Mouse (Mus musculus): ENCODE measurements around the gene Zfp13. TPM values are rescaled to one million over a fixed set of nuclear protein-coding genes. Genes with fewer than 3 reads are reported as not detected.
A peak's percentile ranks its signal among the peaks of the same experiment; 100 is the strongest.

Gene Zfp13
- polyA plus RNA-seq, 1 experiment: 3.0 TPM

DNA sequence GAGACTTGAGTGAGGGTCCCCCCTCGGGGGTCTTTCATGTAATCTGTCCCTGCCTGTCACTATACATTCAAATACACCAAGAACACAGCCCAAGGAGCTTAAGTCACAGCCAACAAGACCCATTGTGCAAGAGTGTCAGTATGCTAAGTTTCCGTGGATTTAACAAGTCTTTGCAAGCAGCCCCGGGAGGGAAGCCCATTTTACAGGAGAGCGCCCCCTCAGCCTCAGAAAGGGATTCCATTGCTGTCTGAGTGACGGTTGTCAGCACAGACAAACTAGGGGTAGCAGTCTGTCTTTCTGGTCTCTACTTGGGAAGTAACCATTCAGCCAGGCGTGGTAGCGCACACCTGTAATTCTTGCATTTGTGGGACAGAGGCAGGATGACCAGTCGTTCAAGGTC is 25.2 kb downstream of the Zfp13 start:
- TF ChIP-seq CTCF (IDR thresholded peaks at IDR 0.05; ENCODE audit: borderline replicate concordance, control insufficient read depth, extremely low read depth, insufficient read depth, low read length, poor library complexity) (no peak), POLR2A (IDR thresholded peaks at IDR 0.05; ENCODE audit: control insufficient read depth, extremely low read depth, insufficient read depth, low read length, poor library complexity) (no peak)
- DNase-seq: no peak
- Histone ChIP-seq H3K4me3 (ENCODE audit: control insufficient read depth, insufficient read depth, low read length) (no peak overlapping the region), H3K4me1 (replicated peaks; ENCODE audit: control insufficient read depth, insufficient read depth, low read length) (no peaks in the 10 kb centered on the region), H3K27me3 (ENCODE audit: control insufficient read depth, insufficient read depth, low read length) (no peaks in the 10 kb centered on the region), H3K27ac (ENCODE audit: control insufficient read depth, insufficient read depth, low read length) (no peak overlapping the region), H3K36me3 (ENCODE audit: control insufficient read depth, insufficient read depth, low read length) (no peaks in the 10 kb centered on the region)
- 92% methylated on average over 8 of the region's 8 CpGs for WGBS

DNA sequence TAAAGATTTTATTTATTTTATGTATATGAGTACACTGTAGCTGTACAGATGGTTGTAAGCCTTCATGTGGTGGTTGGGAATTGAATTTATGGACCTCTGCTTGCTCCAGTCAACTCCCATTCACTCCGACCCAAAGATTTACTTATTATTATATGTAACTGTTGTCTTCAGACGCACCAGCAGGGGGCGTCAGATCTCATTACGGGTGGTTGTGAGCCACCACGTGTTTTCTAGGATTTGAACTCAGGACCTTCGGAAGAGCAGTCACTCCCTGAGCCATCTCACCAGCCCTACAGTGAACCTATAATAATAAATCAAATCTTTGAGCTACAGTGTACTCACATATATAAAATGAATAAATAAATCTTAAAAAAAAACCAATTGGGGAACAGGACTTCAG is 27.2 kb downstream of the Zfp13 start:
- 84% methylated on average over 6 of the region's 6 CpGs for WGBS
- Histone ChIP-seq H3K36me3 (ENCODE audit: control insufficient read depth, insufficient read depth, low read length) (no peaks in the 10 kb centered on the region), H3K4me3 (ENCODE audit: control insufficient read depth, insufficient read depth, low read length) (no peak overlapping the region), H3K4me1 (replicated peaks; ENCODE audit: control insufficient read depth, insufficient read depth, low read length) (no peaks in the 10 kb centered on the region), H3K27ac (ENCODE audit: control insufficient read depth, insufficient read depth, low read length) (no peak overlapping the region), H3K27me3 (ENCODE audit: control insufficient read depth, insufficient read depth, low read length) (no peaks in the 10 kb centered on the region)
- TF ChIP-seq CTCF (IDR thresholded peaks at IDR 0.05; ENCODE audit: borderline replicate concordance, control insufficient read depth, extremely low read depth, insufficient read depth, low read length, poor library complexity): no peak
- TF ChIP-seq POLR2A (IDR thresholded peaks at IDR 0.05; ENCODE audit: control insufficient read depth, extremely low read depth, insufficient read depth, low read length, poor library complexity): no peak
- DNase-seq: no peak

DNA sequence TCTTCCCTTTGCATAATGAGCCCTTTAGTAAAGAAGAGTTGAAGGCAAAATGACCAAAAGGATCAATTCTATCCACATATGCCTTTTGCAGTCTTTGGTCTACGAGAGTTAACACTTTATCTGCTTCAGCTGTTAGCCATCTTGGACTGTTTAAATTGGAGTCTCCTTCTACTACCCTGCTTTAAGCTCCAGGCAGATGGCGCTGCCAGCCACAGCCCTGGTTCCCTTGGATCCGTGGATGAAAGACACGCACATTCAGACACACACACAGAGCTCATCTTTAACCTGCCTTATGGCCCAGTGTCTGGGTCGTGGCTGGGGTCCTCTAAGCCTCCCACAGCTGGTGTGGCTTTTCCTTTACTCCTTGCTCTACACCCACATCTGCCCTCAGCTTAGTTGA is 28.2 kb downstream of the Zfp13 start:
- H3K4me3 ChIP-seq (ENCODE audit: control insufficient read depth, insufficient read depth, low read length): no peak overlapping the region
- TF ChIP-seq POLR2A (IDR thresholded peaks at IDR 0.05; ENCODE audit: control insufficient read depth, extremely low read depth, insufficient read depth, low read length, poor library complexity) (no peak), CTCF (IDR thresholded peaks at IDR 0.05; ENCODE audit: borderline replicate concordance, control insufficient read depth, extremely low read depth, insufficient read depth, low read length, poor library complexity) (no peak)

DNA sequence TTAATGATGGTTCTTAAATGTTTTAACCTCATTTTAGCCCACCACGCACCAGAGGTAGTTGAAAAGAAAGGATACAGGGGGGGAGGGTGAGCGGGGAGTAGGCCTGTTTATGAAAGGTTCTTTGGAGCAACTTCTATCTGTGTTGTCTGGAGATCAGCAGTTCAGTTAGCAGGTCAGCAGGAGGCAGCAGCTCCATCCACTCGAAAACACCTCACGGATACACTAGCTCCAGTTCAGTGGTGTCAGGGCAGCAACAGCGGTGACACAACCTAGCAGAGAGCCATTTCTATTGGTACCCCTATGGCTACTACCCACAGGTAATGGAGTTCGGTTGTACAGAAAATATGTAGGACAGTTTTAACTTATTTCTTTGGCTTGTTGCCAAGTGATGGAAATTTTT is 29.3 kb downstream of the Zfp13 start:
- TF ChIP-seq POLR2A (IDR thresholded peaks at IDR 0.05; ENCODE audit: control insufficient read depth, extremely low read depth, insufficient read depth, low read length, poor library complexity): no peak
- TF ChIP-seq CTCF (IDR thresholded peaks at IDR 0.05; ENCODE audit: borderline replicate concordance, control insufficient read depth, extremely low read depth, insufficient read depth, low read length, poor library complexity): 0 out of 2 replicates have a peak, but pooled peaks have one; percentile 35
- Histone ChIP-seq H3K36me3 (ENCODE audit: control insufficient read depth, insufficient read depth, low read length) (no peaks in the 10 kb centered on the region), H3K4me1 (replicated peaks; ENCODE audit: control insufficient read depth, insufficient read depth, low read length) (no peaks in the 10 kb centered on the region), H3K4me3 (ENCODE audit: control insufficient read depth, insufficient read depth, low read length) (no peak overlapping the region), H3K27ac (ENCODE audit: control insufficient read depth, insufficient read depth, low read length) (no peak overlapping the region), H3K27me3 (ENCODE audit: control insufficient read depth, insufficient read depth, low read length) (no peaks in the 10 kb centered on the region)
- WGBS: 28% methylated on average over 6 of the region's 6 CpGs
- peak; percentile 64 for DNase-seq

More for the DNA sequence above, 28.2 kb downstream of the Zfp13 start:
- WGBS: 25% methylated on average over 5 of the region's 5 CpGs
- Histone ChIP-seq H3K27me3 (ENCODE audit: control insufficient read depth, insufficient read depth, low read length) (no peaks in the 10 kb centered on the region), H3K4me1 (replicated peaks; ENCODE audit: control insufficient read depth, insufficient read depth, low read length) (no peaks in the 10 kb centered on the region), H3K36me3 (ENCODE audit: control insufficient read depth, insufficient read depth, low read length) (no peaks in the 10 kb centered on the region), H3K27ac (ENCODE audit: control insufficient read depth, insufficient read depth, low read length) (no peak overlapping the region)
- DNase-seq: no peak

DNA sequence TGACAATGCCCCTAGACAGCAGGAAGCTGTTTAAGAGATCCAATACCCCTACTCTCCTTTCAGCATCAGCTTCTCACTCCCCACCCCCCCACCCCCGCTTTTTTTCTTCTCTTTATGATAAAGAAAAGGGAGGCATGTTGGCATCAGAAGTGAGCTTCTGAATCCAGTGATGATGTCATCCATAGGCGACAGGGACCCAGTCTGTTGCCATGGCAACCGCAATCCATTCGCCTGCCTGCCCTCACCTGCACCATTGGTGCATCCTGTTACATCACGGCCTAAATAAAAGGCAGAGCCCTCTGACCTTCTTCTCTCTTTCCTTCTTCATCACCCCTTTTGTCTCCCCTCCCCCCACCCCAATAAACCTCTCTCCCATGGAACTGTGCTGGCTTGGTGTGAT is 30.9 kb downstream of the Zfp13 start:
- H3K27me3 ChIP-seq (ENCODE audit: control insufficient read depth, insufficient read depth, low read length): no peaks in the 10 kb centered on the region
- WGBS: 83% methylated on average over 5 of the region's 5 CpGs
- H3K36me3 ChIP-seq (ENCODE audit: control insufficient read depth, insufficient read depth, low read length): no peaks in the 10 kb centered on the region
- no peak overlapping the region for H3K27ac ChIP-seq (ENCODE audit: control insufficient read depth, insufficient read depth, low read length)
- no peak overlapping the region for H3K4me3 ChIP-seq (ENCODE audit: control insufficient read depth, insufficient read depth, low read length)
- TF ChIP-seq POLR2A (IDR thresholded peaks at IDR 0.05; ENCODE audit: control insufficient read depth, extremely low read depth, insufficient read depth, low read length, poor library complexity) (no peak), CTCF (IDR thresholded peaks at IDR 0.05; ENCODE audit: borderline replicate concordance, control insufficient read depth, extremely low read depth, insufficient read depth, low read length, poor library complexity) (no peak)
- no peak for DNase-seq
- H3K4me1 ChIP-seq (replicated peaks; ENCODE audit: control insufficient read depth, insufficient read depth, low read length): peaks cover 4% of the 10 kb centered on the region

DNA sequence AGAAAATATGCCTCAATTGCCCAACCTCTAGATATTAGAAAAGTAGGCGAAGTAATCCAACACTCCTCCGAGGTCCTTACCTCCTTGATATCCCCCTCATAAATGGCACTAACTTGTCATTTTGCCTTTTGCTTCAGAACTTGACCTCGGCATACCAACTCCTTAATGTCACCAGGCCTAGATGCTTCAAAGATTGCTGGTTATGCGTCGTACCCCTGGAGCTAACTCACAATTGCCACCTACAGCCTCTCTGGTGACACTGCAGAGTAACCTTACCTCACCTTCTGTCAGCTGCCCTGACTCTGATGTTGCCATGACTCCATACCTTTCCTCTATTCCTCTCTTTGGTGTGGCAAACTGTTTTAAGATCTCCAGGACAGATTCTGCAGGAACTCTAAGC is 32.5 kb downstream of the Zfp13 start:
- TF ChIP-seq POLR2A (IDR thresholded peaks at IDR 0.05; ENCODE audit: control insufficient read depth, extremely low read depth, insufficient read depth, low read length, poor library complexity) (no peak), CTCF (IDR thresholded peaks at IDR 0.05; ENCODE audit: borderline replicate concordance, control insufficient read depth, extremely low read depth, insufficient read depth, low read length, poor library complexity) (no peak)
- no peaks in the 10 kb centered on the region for H3K27me3 ChIP-seq (ENCODE audit: control insufficient read depth, insufficient read depth, low read length)
- H3K27ac ChIP-seq (ENCODE audit: control insufficient read depth, insufficient read depth, low read length): no peak overlapping the region
- peak; percentile 34 for DNase-seq
- 40% methylated on average over 5 of the region's 5 CpGs for WGBS
- H3K4me1 ChIP-seq (replicated peaks; ENCODE audit: control insufficient read depth, insufficient read depth, low read length): peaks cover 4% of the 10 kb centered on the region
- H3K36me3 ChIP-seq (ENCODE audit: control insufficient read depth, insufficient read depth, low read length): no peaks in the 10 kb centered on the region
- no peak overlapping the region for H3K4me3 ChIP-seq (ENCODE audit: control insufficient read depth, insufficient read depth, low read length)

DNA sequence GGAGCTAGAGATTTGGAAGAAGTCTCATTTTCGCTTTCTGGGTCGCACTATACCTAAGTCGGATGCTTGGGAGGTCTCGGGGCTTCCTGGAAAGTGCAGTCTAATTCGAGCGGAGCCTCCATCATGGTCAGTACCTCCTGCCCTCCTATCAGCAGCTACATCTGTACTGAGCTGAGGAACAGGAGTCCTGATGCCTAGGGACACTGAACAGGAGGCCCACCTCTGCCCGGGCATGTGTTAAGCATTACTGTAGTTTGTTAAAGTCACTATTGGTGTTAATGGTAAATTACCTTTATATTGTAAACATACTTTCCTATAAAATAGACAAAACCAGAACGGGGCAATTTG is 34.9 kb downstream of the Zfp13 start:
- Histone ChIP-seq H3K36me3 (ENCODE audit: control insufficient read depth, insufficient read depth, low read length) (no peaks in the 10 kb centered on the region; the same call in 1 of the 2 replicates), H3K27ac (ENCODE audit: control insufficient read depth, insufficient read depth, low read length) (peak overlapping the region; percentile 83), H3K4me3 (ENCODE audit: control insufficient read depth, insufficient read depth, low read length) (peak overlapping the region; percentile 65), H3K27me3 (ENCODE audit: control insufficient read depth, insufficient read depth, low read length) (no peaks in the 10 kb centered on the region), H3K4me1 (replicated peaks; ENCODE audit: control insufficient read depth, insufficient read depth, low read length) (peaks cover 4% of the 10 kb centered on the region)
- WGBS: under 1% methylated on average over 8 of the region's 8 CpGs
- no peak for DNase-seq
- no peak for TF ChIP-seq POLR2A (IDR thresholded peaks at IDR 0.05; ENCODE audit: control insufficient read depth, extremely low read depth, insufficient read depth, low read length, poor library complexity)
- TF ChIP-seq CTCF (IDR thresholded peaks at IDR 0.05; ENCODE audit: borderline replicate concordance, control insufficient read depth, extremely low read depth, insufficient read depth, low read length, poor library complexity): no peak
